Mouse (Mus musculus) lung, postnatal 4 days (tissue): ENCODE results near the gene Krt84.

Source experiments
- DNase-seq, 2 experiments: peaks; one replicate each; pipeline ENCODE4 v3.0.0; 2021

Gene Krt84

DNA sequence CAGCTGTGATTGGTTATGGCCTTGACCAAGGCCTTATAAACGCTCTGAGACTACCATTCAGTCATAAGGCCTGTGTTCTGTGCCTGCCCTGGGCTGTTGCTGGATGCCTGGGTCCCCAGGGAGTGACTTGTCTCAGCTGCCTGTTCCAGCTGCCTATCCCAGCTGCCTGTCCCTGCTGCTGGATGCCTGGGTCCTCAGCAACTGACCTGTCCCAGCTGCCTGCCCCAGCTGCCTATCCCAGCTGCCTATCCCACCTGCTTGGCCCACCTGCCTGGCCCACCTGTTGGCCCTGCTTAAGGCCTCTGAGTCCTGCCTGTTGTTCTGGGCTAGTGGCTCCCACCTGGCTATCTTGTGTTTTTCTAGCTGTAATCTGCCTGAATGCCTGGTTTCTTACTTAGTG lies 38.4 kb downstream of the Krt84 start:
- no peak for DNase-seq

DNA sequence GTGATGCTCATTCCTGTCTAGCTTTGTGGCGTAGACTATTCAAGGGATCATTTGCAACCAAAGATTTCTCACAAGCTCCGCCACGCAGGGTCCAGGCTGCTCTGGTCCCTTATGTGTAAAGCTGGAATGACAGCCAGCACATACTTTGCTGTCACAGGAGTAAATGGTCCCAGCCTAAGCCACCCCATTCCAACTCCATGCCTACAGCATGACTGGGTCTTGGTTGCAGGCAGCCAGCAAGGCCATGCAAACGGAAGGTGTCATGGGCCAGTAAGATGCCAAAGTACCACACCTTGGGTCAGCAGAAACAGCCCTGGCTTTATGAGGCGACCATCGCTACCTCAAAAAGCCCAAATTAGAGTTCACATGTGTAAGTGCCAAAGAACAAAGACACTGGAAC lies 38.9 kb downstream of the Krt84 start:
- no peak for DNase-seq

DNA sequence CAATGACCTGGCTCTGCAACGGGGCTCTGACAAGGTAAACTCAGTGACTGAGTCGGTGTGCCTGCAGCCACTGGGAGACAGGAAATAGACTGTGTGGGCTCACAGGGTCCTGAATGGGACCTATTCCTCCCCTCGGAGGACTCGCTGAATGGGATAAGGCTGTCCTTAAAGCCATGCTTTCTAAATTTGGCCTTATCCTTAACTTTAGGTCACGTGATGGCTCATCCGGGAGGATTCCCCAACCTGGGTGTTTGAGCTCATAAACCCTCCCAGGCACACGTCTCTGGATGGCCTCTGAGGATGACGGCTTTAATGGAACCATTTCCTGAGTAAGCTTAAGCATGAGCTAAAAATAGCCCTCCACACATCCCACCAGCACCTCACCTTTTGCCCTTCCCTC lies 39.9 kb downstream of the Krt84 start:
- DNase-seq = no peak

DNA sequence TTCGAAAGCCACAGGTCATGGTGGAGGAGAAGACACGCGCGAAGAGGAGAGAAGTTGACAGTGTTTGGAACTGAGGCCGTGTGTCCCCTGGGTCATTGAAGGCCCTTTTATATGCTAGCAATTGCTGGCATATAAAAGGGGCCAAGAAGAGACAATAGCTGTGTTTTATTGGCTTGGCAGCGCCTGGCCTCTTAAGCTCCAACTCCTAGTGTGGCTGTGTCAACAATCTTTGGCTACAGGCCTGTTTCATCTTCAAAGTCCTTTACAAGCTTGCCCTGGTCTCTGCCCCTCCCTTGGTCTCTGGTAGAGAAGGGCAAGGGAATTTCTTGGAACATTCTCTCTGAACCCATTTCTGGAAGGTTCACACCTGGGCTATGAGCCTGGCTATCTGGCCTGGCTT lies 41.2 kb downstream of the Krt84 start, which contains the start of gene Krt83:
TSS of gene Krt83 (minus strand) at position 82 of the 400 bp plus-strand sequence.
- DNase-seq = no peak

DNA sequence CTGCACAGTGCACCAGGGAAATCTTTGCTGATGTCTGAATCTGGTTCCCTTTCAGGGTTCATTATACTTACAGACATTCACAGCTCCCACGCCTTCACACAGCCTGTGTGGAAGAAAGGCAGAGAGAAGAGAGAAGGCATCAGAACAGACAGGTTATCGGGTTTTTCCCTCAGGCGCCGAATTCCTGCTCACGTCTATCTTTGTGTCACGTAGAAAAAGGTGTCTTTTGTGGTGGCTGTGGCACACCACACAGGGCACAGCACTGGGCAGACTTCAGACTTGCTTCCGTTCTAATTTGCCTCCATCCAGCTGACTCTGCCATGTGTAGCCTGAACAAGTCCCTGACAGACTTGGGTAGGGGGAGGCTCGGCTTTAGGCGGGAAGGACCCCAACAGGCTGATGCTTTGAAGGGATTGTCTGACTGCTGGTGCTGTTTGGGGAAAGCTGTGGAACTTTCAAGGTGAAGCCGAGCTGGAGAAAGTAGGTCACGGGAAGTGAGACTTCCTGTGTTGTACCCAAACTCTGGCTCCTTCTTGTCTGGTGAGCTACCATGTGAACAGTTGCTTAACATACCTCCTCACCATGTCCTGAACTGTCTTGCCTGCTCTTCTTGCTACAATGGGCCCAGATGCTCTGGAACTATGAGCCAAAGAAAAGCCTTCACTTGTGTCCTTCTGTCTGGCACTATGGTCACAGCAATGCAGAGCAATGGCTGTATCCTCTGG lies 46.5 kb downstream of the Krt84 start:
- no peak for DNase-seq

DNA sequence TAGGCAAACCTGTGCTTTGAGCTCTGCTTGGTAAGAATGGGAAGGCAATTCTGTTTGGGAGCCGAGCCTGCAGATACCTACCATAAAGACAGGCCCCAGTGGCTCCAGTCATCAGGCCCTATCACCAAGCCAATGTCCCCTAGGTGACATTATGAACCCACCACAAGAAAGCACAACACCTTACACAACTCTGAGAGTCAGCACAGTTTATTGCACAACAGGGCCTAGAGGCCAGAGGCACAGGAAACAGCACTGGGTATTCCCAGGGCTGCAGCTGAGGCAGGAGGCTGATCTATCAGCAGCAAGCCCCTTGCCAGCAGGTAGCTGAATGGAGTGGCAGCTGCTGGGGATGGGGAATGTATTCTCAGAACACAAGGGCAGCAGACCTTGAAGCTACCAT lies 47.7 kb downstream of the Krt84 start:
- no peak for DNase-seq

DNA sequence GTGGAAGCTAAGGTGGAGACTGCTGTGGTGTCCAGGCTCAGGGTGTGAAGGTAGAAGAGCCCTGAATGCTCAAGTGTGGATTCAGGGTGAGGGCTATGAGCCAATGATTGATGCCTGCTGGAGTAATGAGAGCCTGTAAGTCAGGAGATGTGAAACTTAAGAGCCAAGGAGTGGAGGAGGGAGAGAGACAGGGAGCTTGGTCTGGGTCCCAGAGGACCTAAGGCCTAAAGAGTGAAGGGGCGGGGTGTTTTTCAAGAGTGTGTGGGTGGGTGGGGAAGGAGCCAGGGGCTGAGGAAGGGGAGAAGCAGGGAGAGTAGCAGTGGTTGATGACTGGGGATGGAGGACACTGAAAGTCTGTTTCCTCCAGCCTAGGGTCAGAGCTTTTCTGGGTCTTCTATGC lies 49.0 kb downstream of the Krt84 start:
- DNase-seq = no peak

DNA sequence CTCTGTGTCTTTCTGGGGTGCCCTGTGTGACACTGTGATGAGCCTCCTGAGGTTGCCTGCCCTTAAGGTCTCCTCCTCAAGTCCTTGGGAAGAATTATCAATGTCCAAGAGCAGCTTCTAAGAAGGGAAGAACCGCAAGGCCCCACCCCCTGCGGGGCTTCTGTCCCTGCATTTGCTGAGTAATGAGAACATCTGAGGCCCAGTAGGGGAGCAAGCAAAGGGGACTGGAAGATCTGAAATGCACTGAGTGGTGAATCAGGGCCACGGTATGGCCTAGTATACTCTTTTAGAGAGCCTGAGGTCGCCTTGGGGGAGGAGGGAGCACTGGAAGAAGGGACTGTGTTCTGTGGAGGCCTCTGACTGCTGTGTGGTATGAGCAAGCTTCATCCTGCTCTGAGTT lies 50.6 kb downstream of the Krt84 start:
- no peak for DNase-seq

DNA sequence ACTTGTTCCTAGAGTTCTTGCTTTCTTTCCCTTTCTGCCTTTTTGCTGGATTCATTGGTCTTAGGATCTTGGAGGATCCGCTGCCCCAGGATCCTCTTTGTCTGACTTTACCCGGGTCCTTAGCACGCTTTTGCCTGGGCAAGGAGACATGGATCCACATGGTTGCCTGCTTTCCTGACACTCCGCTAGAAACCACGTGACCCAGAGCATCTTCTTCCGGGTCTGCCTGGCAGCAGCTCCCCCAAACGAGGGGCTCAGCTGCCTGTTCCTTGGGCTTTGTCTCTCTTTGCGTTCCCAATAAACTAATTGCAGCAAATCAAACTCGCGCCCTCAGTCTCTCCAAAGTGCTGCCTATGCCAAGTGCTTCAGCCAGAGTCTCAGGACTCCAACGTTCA lies 53.0 kb downstream of the Krt84 start:
- DNase-seq = no peak

DNA sequence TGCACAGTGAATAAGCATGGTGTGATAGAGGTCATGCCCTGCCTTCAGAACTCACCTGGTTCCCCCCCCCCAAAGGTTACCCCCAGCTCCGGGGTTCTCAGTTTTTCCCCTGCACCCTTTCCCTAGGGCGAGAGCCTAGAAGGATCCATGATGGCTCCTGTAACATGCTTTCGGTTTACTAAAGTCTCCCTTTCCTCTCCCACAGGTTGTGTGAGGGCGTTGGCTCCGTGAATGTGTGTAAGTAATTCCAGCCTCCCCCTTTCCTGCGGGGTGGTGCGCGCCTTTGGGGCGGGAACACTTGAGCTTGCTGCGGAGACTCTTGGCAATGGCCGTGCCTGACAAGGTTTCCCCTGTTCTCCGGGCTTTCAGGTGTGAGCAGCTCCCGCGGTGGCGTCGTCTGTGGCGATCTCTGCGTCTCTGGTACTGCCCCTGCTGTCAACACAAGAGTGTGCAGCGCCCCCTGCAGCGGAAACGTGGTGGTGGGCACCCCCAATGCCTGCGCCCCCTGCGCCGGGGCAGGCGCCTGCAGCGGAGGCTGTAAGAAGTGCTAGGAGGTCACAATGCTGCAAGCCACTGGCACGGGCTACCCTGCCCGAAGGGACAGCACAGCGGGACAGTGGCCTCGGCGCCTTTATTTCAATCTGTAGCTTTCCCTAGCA lies 53.5 kb downstream of the Krt84 start:
- DNase-seq = peak; percentile 66 to 75
